8 mouse cellular contexts compared by ENCODE assay signal in genomic region chr9:21266889-21267288, GRCm38 (mm10). TPM values are rescaled to one million over a fixed set of nuclear protein-coding genes. Genes with fewer than 3 reads are reported as not detected.
DNase-seq lines count a peak whose midpoint lies in the region; ATAC-seq and TF ChIP-seq lines count a peak whose summit lies in the region.

No protein-coding gene starts in this region.

- H3K36me3 ChIP-seq in forebrain, embryonic 13.5 days (ENCODE audit: poor library complexity, severe bottlenecking): peaks cover 48% of the 10 kb centered on the region
- peaks cover 49% of the 10 kb centered on the region for H3K36me3 ChIP-seq in forebrain, embryonic 14.5 days (ENCODE audit: control insufficient read depth, insufficient read depth, low read length)
- peaks cover 31% of the 10 kb centered on the region for H3K36me3 ChIP-seq in kidney, postnatal 0 days (ENCODE audit: insufficient read depth, low read length)
- peaks cover 32% of the 10 kb centered on the region for H3K36me3 ChIP-seq in hindbrain, postnatal 0 days (ENCODE audit: insufficient read depth, low read length)
- H3K36me3 ChIP-seq in neural tube, embryonic 13.5 days: peaks cover 47% of the 10 kb centered on the region

- DNase-seq in forebrain, embryonic 14.5 days (ENCODE audit: low spot score): no peak
- no peak for DNase-seq in kidney, postnatal 0 days (ENCODE audit: low spot score)
- DNase-seq in kidney, adult 11 months: no peak
- no peak for DNase-seq in hindbrain, postnatal 0 days (ENCODE audit: low spot score)
- no peak for DNase-seq in left cerebral cortex, adult 9 months (ENCODE audit: low spot score in 2 of 2)
- no peak for DNase-seq in urinary bladder, postnatal 36 days (ENCODE audit: low spot score in 2 of 2)

- 90% methylated on average over 5 of the region's 5 CpGs for WGBS in forebrain, embryonic 13.5 days
- 97% methylated on average over 5 of the region's 5 CpGs for WGBS in forebrain, embryonic 14.5 days
- 83% methylated on average over 5 of the region's 5 CpGs for WGBS in kidney, postnatal 0 days
- WGBS in hindbrain, postnatal 0 days: 82% methylated on average over 5 of the region's 5 CpGs
- WGBS in neural tube, embryonic 13.5 days: 85% methylated on average over 5 of the region's 5 CpGs

- no peak for ATAC-seq in forebrain, embryonic 13.5 days
- ATAC-seq in forebrain, embryonic 14.5 days: no peak
- ATAC-seq in kidney, postnatal 0 days (replicated peaks; ENCODE audit: low FRiP score, low read depth): no peak
- no peak for ATAC-seq in hindbrain, postnatal 0 days
- ATAC-seq in neural tube, embryonic 13.5 days (ENCODE audit: low read depth): no peak

- no peak overlapping the region for H3K4me3 ChIP-seq in forebrain, embryonic 13.5 days
- H3K4me3 ChIP-seq in forebrain, embryonic 14.5 days (ENCODE audit: low read depth, low read length): no peak overlapping the region
- no peak overlapping the region for H3K4me3 ChIP-seq in kidney, postnatal 0 days (replicated peaks; ENCODE audit: low read depth, low read length)
- no peak overlapping the region for H3K4me3 ChIP-seq in hindbrain, postnatal 0 days (ENCODE audit: low read length)
- H3K4me3 ChIP-seq in neural tube, embryonic 13.5 days: no peak overlapping the region

- H3K27ac ChIP-seq in forebrain, embryonic 13.5 days: no peak overlapping the region
- no peak overlapping the region for H3K27ac ChIP-seq in forebrain, embryonic 14.5 days (ENCODE audit: low read depth, low read length)
- no peak overlapping the region for H3K27ac ChIP-seq in kidney, postnatal 0 days
- H3K27ac ChIP-seq in hindbrain, postnatal 0 days: no peak overlapping the region
- H3K27ac ChIP-seq in neural tube, embryonic 13.5 days (replicated peaks): no peak overlapping the region

- H3K9me3 ChIP-seq in forebrain, embryonic 13.5 days (replicated peaks): no peaks in the 10 kb centered on the region
- H3K9me3 ChIP-seq in forebrain, embryonic 14.5 days (replicated peaks; ENCODE audit: control insufficient read depth, low read length): no peaks in the 10 kb centered on the region
- H3K9me3 ChIP-seq in kidney, postnatal 0 days (replicated peaks; ENCODE audit: low read length): no peaks in the 10 kb centered on the region
- H3K9me3 ChIP-seq in hindbrain, postnatal 0 days (ENCODE audit: low read length): no peaks in the 10 kb centered on the region
- no peaks in the 10 kb centered on the region for H3K9me3 ChIP-seq in neural tube, embryonic 13.5 days

- TF ChIP-seq CTCF in kidney, postnatal 0 days (IDR thresholded peaks at IDR 0.05; ENCODE audit: low read depth): no peak
- TF ChIP-seq CTCF in hindbrain, postnatal 0 days (IDR thresholded peaks at IDR 0.05; ENCODE audit: low read depth): no peak

- peaks cover 15% of the 10 kb centered on the region for H3K4me1 ChIP-seq in forebrain, embryonic 13.5 days
- peaks cover 8% of the 10 kb centered on the region for H3K4me1 ChIP-seq in forebrain, embryonic 14.5 days (ENCODE audit: control insufficient read depth, insufficient read depth, low read length)
- peaks cover 9% of the 10 kb centered on the region for H3K4me1 ChIP-seq in kidney, postnatal 0 days (replicated peaks; ENCODE audit: insufficient read depth, low read length)
- H3K4me1 ChIP-seq in hindbrain, postnatal 0 days (ENCODE audit: insufficient read depth, low read length): peaks cover 16% of the 10 kb centered on the region
- peaks cover 20% of the 10 kb centered on the region for H3K4me1 ChIP-seq in neural tube, embryonic 13.5 days (replicated peaks)

- 0 out of 2 replicates have a peak overlapping the region, but pooled peaks have one; percentile 91 for H3K9ac ChIP-seq in forebrain, embryonic 13.5 days
- no peak overlapping the region for H3K9ac ChIP-seq in forebrain, embryonic 14.5 days (ENCODE audit: low read length)
- peak overlapping the region; percentile 40; the same call in 1 of the 2 replicates for H3K9ac ChIP-seq in kidney, postnatal 0 days (ENCODE audit: low read depth, low read length)
- H3K9ac ChIP-seq in hindbrain, postnatal 0 days (replicated peaks; ENCODE audit: low read length): 0 out of 2 replicates have a peak overlapping the region, but pooled peaks have one; percentile 13
- H3K9ac ChIP-seq in neural tube, embryonic 13.5 days: peak overlapping the region; percentile 79

- peaks cover under 1% of the 10 kb centered on the region; the same call in 1 of the 2 replicates for H3K27me3 ChIP-seq in forebrain, embryonic 13.5 days
- no peaks in the 10 kb centered on the region for H3K27me3 ChIP-seq in forebrain, embryonic 14.5 days (replicated peaks; ENCODE audit: control insufficient read depth, insufficient read depth, low read length)
- no peaks in the 10 kb centered on the region for H3K27me3 ChIP-seq in kidney, postnatal 0 days (ENCODE audit: insufficient read depth, low read length)
- H3K27me3 ChIP-seq in hindbrain, postnatal 0 days (ENCODE audit: insufficient read depth, low read length): no peaks in the 10 kb centered on the region
- no peaks in the 10 kb centered on the region for H3K27me3 ChIP-seq in neural tube, embryonic 13.5 days

- peak overlapping the region; percentile 93; the same call in 1 of the 2 replicates for H3K4me2 ChIP-seq in forebrain, embryonic 13.5 days
- no peak overlapping the region for H3K4me2 ChIP-seq in forebrain, embryonic 14.5 days (ENCODE audit: low read length)
- H3K4me2 ChIP-seq in kidney, postnatal 0 days (ENCODE audit: low read length): peak overlapping the region; percentile 86; the same call in 1 of the 2 replicates
- peak overlapping the region; percentile 92; the same call in 1 of the 2 replicates for H3K4me2 ChIP-seq in hindbrain, postnatal 0 days (ENCODE audit: low read depth, low read length)
- H3K4me2 ChIP-seq in neural tube, embryonic 13.5 days: peak overlapping the region; percentile 83

RNA-seq across cellular contexts. Expression of gene Atg4d, which starts 1.8 kb away (rescaled TPM):
- 60.2 and 60.3 TPM in 2 replicates for polyA plus RNA-seq in forebrain, embryonic 13.5 days (2015; fragmentation: Nextera tagmentation; extraction: Ambion mirVana)
- polyA plus RNA-seq in forebrain, embryonic 14.5 days (2014; fragmentation: Nextera tagmentation; extraction: Ambion mirVana): 45.7 and 53.1 TPM in 2 replicates
- 51.7 and 52.9 TPM in 2 replicates for polyA plus RNA-seq in kidney, postnatal 0 days (2015; fragmentation: Nextera tagmentation; extraction: Ambion mirVana)
- total RNA-seq in hindbrain, postnatal 0 days (2014; rRNA removed): 24.8 and 38.6 TPM in 2 replicates
- 32.1 and 35.5 TPM in 2 replicates for polyA plus RNA-seq in hindbrain, postnatal 0 days (2015; fragmentation: Nextera tagmentation; extraction: Ambion mirVana)
- polyA plus RNA-seq in neural tube, embryonic 13.5 days (2015; fragmentation: Nextera tagmentation; extraction: Ambion mirVana): 55.3 and 56.1 TPM in 2 replicates

RNA-seq across cellular contexts. Expression of gene S1pr5, which starts 18.6 kb away (rescaled TPM):
- 0.37 and 0.55 TPM in 2 replicates for polyA plus RNA-seq in forebrain, embryonic 13.5 days (2015; fragmentation: Nextera tagmentation; extraction: Ambion mirVana)
- polyA plus RNA-seq in forebrain, embryonic 14.5 days (2014; fragmentation: Nextera tagmentation; extraction: Ambion mirVana): 0.94 and 1.4 TPM in 2 replicates
- polyA plus RNA-seq in kidney, postnatal 0 days (2015; fragmentation: Nextera tagmentation; extraction: Ambion mirVana): 0.11 TPM in 1 of 2 replicates, not detected in the other
- 4.9 and 8.2 TPM in 2 replicates for total RNA-seq in hindbrain, postnatal 0 days (2014; rRNA removed)
- 2.9 and 3.1 TPM in 2 replicates for polyA plus RNA-seq in hindbrain, postnatal 0 days (2015; fragmentation: Nextera tagmentation; extraction: Ambion mirVana)
- 3.0 and 3.8 TPM in 2 replicates for polyA plus RNA-seq in neural tube, embryonic 13.5 days (2015; fragmentation: Nextera tagmentation; extraction: Ambion mirVana)

RNA-seq across cellular contexts. Expression of gene Kri1, which starts 20.9 kb away (rescaled TPM):
- 15.4 and 20.1 TPM in 2 replicates for polyA plus RNA-seq in forebrain, embryonic 13.5 days (2015; fragmentation: Nextera tagmentation; extraction: Ambion mirVana)
- 9.8 and 14.6 TPM in 2 replicates for polyA plus RNA-seq in forebrain, embryonic 14.5 days (2014; fragmentation: Nextera tagmentation; extraction: Ambion mirVana)
- polyA plus RNA-seq in kidney, postnatal 0 days (2015; fragmentation: Nextera tagmentation; extraction: Ambion mirVana): 8.7 and 10.6 TPM in 2 replicates
- total RNA-seq in hindbrain, postnatal 0 days (2014; rRNA removed): 14.8 and 15.3 TPM in 2 replicates
- 10.9 and 11.8 TPM in 2 replicates for polyA plus RNA-seq in hindbrain, postnatal 0 days (2015; fragmentation: Nextera tagmentation; extraction: Ambion mirVana)
- 11.1 and 15.1 TPM in 2 replicates for polyA plus RNA-seq in neural tube, embryonic 13.5 days (2015; fragmentation: Nextera tagmentation; extraction: Ambion mirVana)

RNA-seq across cellular contexts. Expression of gene Cdkn2d, which starts 24.3 kb away (rescaled TPM):
- 85.4 and 88.3 TPM in 2 replicates for polyA plus RNA-seq in forebrain, embryonic 13.5 days (2015; fragmentation: Nextera tagmentation; extraction: Ambion mirVana)
- 101 and 107 TPM in 2 replicates for polyA plus RNA-seq in forebrain, embryonic 14.5 days (2014; fragmentation: Nextera tagmentation; extraction: Ambion mirVana)
- polyA plus RNA-seq in kidney, postnatal 0 days (2015; fragmentation: Nextera tagmentation; extraction: Ambion mirVana): 31.4 and 37.8 TPM in 2 replicates
- total RNA-seq in hindbrain, postnatal 0 days (2014; rRNA removed): 115 and 123 TPM in 2 replicates
- polyA plus RNA-seq in hindbrain, postnatal 0 days (2015; fragmentation: Nextera tagmentation; extraction: Ambion mirVana): 134 and 142 TPM in 2 replicates
- 95.5 and 114 TPM in 2 replicates for polyA plus RNA-seq in neural tube, embryonic 13.5 days (2015; fragmentation: Nextera tagmentation; extraction: Ambion mirVana)

RNA-seq across cellular contexts. Expression of gene Keap1, which starts 27.7 kb away (rescaled TPM):
- polyA plus RNA-seq in forebrain, embryonic 13.5 days (2015; fragmentation: Nextera tagmentation; extraction: Ambion mirVana): 55.7 and 60.0 TPM in 2 replicates
- polyA plus RNA-seq in forebrain, embryonic 14.5 days (2014; fragmentation: Nextera tagmentation; extraction: Ambion mirVana): 34.7 and 39.1 TPM in 2 replicates
- 49.3 and 50.8 TPM in 2 replicates for polyA plus RNA-seq in kidney, postnatal 0 days (2015; fragmentation: Nextera tagmentation; extraction: Ambion mirVana)
- 74.9 and 98.9 TPM in 2 replicates for total RNA-seq in hindbrain, postnatal 0 days (2014; rRNA removed)
- polyA plus RNA-seq in hindbrain, postnatal 0 days (2015; fragmentation: Nextera tagmentation; extraction: Ambion mirVana): 59.4 and 60.9 TPM in 2 replicates
- 60.9 and 64.4 TPM in 2 replicates for polyA plus RNA-seq in neural tube, embryonic 13.5 days (2015; fragmentation: Nextera tagmentation; extraction: Ambion mirVana)
